Mouse (Mus musculus): Measurements from ENCODE around the gene Slc12a3. TPM values are rescaled to one million over a fixed set of nuclear protein-coding genes. Genes with fewer than 3 reads are reported as not detected.
A peak's percentile ranks its signal among the peaks of the same experiment; 100 is the strongest.

Gene Slc12a3
- polyA plus RNA-seq, 1 experiment: 2.2 TPM

- H3K27ac ChIP-seq (ENCODE audit: insufficient read depth, low read length): no peak overlapping the region
- DNase-seq: no peak
- H3K4me3 ChIP-seq (replicated peaks; ENCODE audit: insufficient read depth, low read depth, low read length): no peak overlapping the region
- H3K4me1 ChIP-seq (ENCODE audit: control insufficient read depth, insufficient read depth, low read length): no peaks in the 10 kb centered on the region
- H3K27me3 ChIP-seq (ENCODE audit: control insufficient read depth, insufficient read depth, low read length): no peaks in the 10 kb centered on the region
- TF ChIP-seq CTCF (IDR thresholded peaks at IDR 0.05; ENCODE audit: borderline replicate concordance, insufficient read depth, low read depth, low read length) (no peak), POLR2A (IDR thresholded peaks at IDR 0.05; ENCODE audit: borderline replicate concordance, insufficient read depth, low read length) (no peak)
- WGBS: 42% methylated on average over 9 of the region's 9 CpGs
These were observed 19.4 kb downstream of the Slc12a3 start for GRCm38 (mm10) chr8:94348425-94348824.

DNA sequence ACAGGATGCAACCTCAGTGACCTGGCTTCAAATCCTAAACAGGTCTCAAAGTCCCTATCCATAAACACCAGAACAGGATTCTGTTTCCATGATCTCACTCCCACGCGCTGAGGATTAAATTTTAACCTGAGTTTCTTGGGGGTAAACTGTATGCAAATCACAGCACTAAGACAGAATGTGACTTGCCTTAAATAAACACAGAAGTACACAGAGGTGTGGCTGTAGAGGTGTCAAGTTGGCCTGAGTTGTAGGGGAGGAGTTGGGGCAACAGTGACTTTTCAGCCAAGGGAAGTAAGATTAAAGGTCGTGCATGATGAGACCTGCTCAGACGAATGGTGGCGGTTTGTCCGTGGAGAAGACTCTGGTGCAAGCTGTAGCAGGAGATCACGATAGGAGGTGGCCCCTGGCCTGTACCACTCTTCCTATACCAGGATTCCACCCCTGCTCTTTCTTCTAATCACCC lies 25.1 kb downstream of the Slc12a3 start:
- Histone ChIP-seq H3K4me1 (ENCODE audit: control insufficient read depth, insufficient read depth, low read length) (peaks cover 8% of the 10 kb centered on the region), H3K27ac (ENCODE audit: insufficient read depth, low read length) (no peak overlapping the region), H3K4me3 (replicated peaks; ENCODE audit: insufficient read depth, low read depth, low read length) (no peak overlapping the region), H3K27me3 (ENCODE audit: control insufficient read depth, insufficient read depth, low read length) (no peaks in the 10 kb centered on the region)
- 85% methylated on average over 7 of the region's 7 CpGs for WGBS
- DNase-seq: no peak
- TF ChIP-seq CTCF (IDR thresholded peaks at IDR 0.05; ENCODE audit: borderline replicate concordance, insufficient read depth, low read depth, low read length) (no peak), POLR2A (IDR thresholded peaks at IDR 0.05; ENCODE audit: borderline replicate concordance, insufficient read depth, low read length) (no peak)

DNA sequence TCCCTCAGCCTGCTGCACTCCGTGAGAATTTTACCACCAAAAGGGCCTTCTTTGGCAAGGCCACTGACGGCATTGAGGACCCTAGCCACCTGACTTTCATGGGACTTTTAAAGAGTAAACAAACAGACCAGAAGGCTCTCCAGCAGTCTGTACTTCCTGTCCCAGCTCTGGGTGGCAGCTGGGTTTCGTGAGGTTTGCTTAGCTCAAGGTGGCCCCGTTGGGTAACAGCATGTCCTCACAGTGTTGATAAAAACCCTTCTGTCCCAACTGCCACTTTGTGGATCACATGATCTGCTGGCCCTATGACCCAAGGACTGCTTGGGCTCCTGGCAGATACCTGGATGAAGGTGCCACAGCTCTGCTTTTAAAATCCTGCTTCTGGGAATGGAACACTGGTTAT lies 25.6 kb downstream of the Slc12a3 start:
- no peaks in the 10 kb centered on the region for H3K27me3 ChIP-seq (ENCODE audit: control insufficient read depth, insufficient read depth, low read length)
- no peak for TF ChIP-seq POLR2A (IDR thresholded peaks at IDR 0.05; ENCODE audit: borderline replicate concordance, insufficient read depth, low read length)
- TF ChIP-seq CTCF (IDR thresholded peaks at IDR 0.05; ENCODE audit: borderline replicate concordance, insufficient read depth, low read depth, low read length): no peak
- H3K4me1 ChIP-seq (ENCODE audit: control insufficient read depth, insufficient read depth, low read length): peaks cover 8% of the 10 kb centered on the region
- no peak overlapping the region for H3K4me3 ChIP-seq (replicated peaks; ENCODE audit: insufficient read depth, low read depth, low read length)
- WGBS: 84% methylated on average over 4 of the region's 4 CpGs
- DNase-seq: no peak
- H3K27ac ChIP-seq (ENCODE audit: insufficient read depth, low read length): no peak overlapping the region

DNA sequence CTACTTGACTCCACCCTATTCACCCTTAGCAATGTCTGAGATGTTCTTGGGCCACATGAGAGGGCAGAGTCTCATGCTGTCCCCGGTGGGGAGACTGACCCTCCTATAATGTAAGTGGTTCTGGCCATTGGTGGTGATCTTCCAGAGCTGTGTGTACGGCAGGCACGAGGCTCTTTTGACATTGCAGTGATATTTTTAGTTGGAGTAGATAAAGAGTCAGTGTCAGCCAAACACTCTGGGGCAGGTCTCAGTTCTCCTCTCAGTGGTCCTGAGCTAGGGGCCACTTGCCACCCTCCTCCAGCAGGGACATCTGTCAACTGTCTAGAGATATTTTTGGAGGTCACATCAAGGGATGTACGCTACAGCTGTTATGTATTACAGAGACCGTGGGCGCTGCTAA lies 28.2 kb downstream of the Slc12a3 start:
- Histone ChIP-seq H3K27ac (ENCODE audit: insufficient read depth, low read length) (no peak overlapping the region), H3K27me3 (ENCODE audit: control insufficient read depth, insufficient read depth, low read length) (no peaks in the 10 kb centered on the region), H3K4me1 (ENCODE audit: control insufficient read depth, insufficient read depth, low read length) (peaks cover 8% of the 10 kb centered on the region), H3K4me3 (replicated peaks; ENCODE audit: insufficient read depth, low read depth, low read length) (no peak overlapping the region)
- TF ChIP-seq POLR2A (IDR thresholded peaks at IDR 0.05; ENCODE audit: borderline replicate concordance, insufficient read depth, low read length): no peak
- no peak for TF ChIP-seq CTCF (IDR thresholded peaks at IDR 0.05; ENCODE audit: borderline replicate concordance, insufficient read depth, low read depth, low read length)
- no peak for DNase-seq
- WGBS: 72% methylated on average over 6 of the region's 6 CpGs

GRCm38 (mm10) chr8:94358541-94358940 lies 29.5 kb downstream of the Slc12a3 start:
- Histone ChIP-seq H3K27me3 (ENCODE audit: control insufficient read depth, insufficient read depth, low read length) (no peaks in the 10 kb centered on the region), H3K4me3 (replicated peaks; ENCODE audit: insufficient read depth, low read depth, low read length) (no peak overlapping the region), H3K4me1 (ENCODE audit: control insufficient read depth, insufficient read depth, low read length) (peaks cover 9% of the 10 kb centered on the region)

DNA sequence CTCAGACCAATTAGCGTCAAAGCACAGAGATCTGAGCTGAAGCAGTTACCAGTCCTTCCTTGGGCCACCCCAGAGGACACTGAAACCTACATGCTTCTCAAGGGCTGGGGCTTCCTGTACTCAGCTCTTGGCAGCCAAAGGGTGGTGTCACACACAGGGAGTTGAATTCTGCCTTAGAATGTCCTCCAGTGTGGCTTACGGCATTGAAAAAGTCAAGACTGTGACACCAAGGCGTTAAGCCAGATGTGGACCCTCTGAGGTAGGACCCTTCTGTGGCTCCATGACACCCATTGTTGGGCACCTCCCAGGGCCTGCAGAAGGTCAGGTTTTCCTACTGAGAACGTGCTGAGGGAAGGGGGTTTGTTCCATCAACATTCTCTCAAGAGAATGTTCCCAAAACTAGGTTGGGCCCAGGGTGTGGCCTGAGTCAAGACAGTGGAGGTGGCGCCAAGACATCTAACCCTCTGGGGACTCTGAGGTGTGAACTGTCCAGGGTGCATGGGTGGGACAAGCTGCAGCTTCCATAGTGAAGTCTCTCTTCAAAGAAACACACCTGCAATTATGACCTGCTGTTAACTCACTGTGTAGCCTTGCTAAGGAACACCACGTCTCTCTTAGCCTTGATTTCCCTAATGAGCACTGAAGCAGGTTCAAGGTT lies 32.9 kb downstream of the Slc12a3 start:
- no peak overlapping the region for H3K27ac ChIP-seq (ENCODE audit: insufficient read depth, low read length)
- H3K4me3 ChIP-seq (replicated peaks; ENCODE audit: insufficient read depth, low read depth, low read length): no peak overlapping the region
- TF ChIP-seq CTCF (IDR thresholded peaks at IDR 0.05; ENCODE audit: borderline replicate concordance, insufficient read depth, low read depth, low read length): no peak
- TF ChIP-seq POLR2A (IDR thresholded peaks at IDR 0.05; ENCODE audit: borderline replicate concordance, insufficient read depth, low read length): no peak
- no peaks in the 10 kb centered on the region for H3K27me3 ChIP-seq (ENCODE audit: control insufficient read depth, insufficient read depth, low read length)
- peaks cover 13% of the 10 kb centered on the region for H3K4me1 ChIP-seq (ENCODE audit: control insufficient read depth, insufficient read depth, low read length)
- DNase-seq: no peak
- 88% methylated on average over 6 of the region's 6 CpGs for WGBS

More at GRCm38 (mm10) chr8:94358541-94358940, 29.5 kb downstream of the Slc12a3 start:
- 18% methylated on average over 5 of the region's 5 CpGs for WGBS
- no peak overlapping the region for H3K27ac ChIP-seq (ENCODE audit: insufficient read depth, low read length)
- no peak for TF ChIP-seq CTCF (IDR thresholded peaks at IDR 0.05; ENCODE audit: borderline replicate concordance, insufficient read depth, low read depth, low read length)
- TF ChIP-seq POLR2A (IDR thresholded peaks at IDR 0.05; ENCODE audit: borderline replicate concordance, insufficient read depth, low read length): no peak
- DNase-seq: peak; percentile 79 to 83

DNA sequence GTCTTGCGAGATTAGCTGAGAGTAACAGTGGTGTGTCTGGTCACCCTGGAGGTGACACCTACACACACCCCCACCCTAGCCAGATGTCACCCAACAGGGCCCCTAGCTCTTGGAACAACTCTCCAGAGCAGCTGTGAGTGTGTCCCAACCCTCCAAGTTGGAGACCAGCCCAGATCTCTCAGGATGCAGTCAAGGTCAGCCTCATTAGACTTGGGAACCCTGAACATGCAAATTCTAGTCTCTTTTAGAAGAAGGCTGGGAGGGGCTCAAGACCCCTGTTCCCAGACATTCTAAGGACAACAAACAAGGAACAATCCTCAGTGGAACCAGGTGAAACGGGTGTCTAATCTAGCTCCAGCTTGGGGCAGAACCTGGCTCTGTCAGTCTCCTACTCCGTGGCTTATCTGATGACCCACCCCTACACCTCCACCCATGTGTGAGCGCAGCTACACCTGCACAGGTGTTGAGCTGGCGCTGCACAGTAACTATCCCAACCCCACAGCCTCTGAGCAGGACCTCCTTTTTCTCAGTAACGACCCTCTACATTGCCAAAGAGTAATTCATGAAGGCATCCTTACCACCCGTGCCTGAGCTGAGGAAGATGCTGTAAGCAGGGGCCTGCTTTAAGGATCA lies 33.7 kb downstream of the Slc12a3 start:
- TF ChIP-seq CTCF (IDR thresholded peaks at IDR 0.05; ENCODE audit: borderline replicate concordance, insufficient read depth, low read depth, low read length): no peak
- TF ChIP-seq POLR2A (IDR thresholded peaks at IDR 0.05; ENCODE audit: borderline replicate concordance, insufficient read depth, low read length): no peak
- H3K4me3 ChIP-seq (replicated peaks; ENCODE audit: insufficient read depth, low read depth, low read length): no peak overlapping the region
- DNase-seq: no peak
- H3K27me3 ChIP-seq (ENCODE audit: control insufficient read depth, insufficient read depth, low read length): no peaks in the 10 kb centered on the region
- 72% methylated on average over 7 of the region's 7 CpGs for WGBS
- H3K4me1 ChIP-seq (ENCODE audit: control insufficient read depth, insufficient read depth, low read length): peaks cover 13% of the 10 kb centered on the region
- H3K27ac ChIP-seq (ENCODE audit: insufficient read depth, low read length): peak overlapping the region; percentile 0; the same call in 1 of the 2 replicates

DNA sequence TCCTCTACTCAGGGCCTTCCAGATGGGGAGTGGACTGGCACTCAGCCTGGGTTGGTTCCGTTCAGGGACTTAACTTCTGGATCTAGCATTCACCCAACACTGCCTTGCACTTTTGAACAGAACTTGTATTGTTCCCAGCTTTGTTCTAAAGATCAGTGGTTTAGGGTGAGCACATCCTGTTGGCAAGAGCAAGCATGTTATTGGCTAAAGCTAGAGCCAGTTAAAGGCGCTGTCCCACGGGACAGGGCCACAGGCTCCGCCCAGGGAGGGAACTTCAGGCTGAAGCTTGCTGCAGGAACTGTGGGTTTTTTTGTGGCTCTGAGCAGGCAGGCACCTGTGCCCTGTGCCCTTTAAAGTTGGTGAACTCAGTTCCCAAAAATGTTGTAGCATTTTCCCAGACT lies 34.3 kb downstream of the Slc12a3 start:
- H3K27ac ChIP-seq (ENCODE audit: insufficient read depth, low read length): peak overlapping the region; percentile 0; the same call in 1 of the 2 replicates
- H3K27me3 ChIP-seq (ENCODE audit: control insufficient read depth, insufficient read depth, low read length): no peaks in the 10 kb centered on the region
- TF ChIP-seq POLR2A (IDR thresholded peaks at IDR 0.05; ENCODE audit: borderline replicate concordance, insufficient read depth, low read length) (no peak), CTCF (IDR thresholded peaks at IDR 0.05; ENCODE audit: borderline replicate concordance, insufficient read depth, low read depth, low read length) (no peak)
- 60% methylated on average over 4 of the region's 4 CpGs for WGBS
- H3K4me1 ChIP-seq (ENCODE audit: control insufficient read depth, insufficient read depth, low read length): peaks cover 12% of the 10 kb centered on the region
- DNase-seq: peak in 1 of 2 experiments; percentile 43
- H3K4me3 ChIP-seq (replicated peaks; ENCODE audit: insufficient read depth, low read depth, low read length): no peak overlapping the region

Data from cerebellum, adult 2 months (tissue).